Mouse (Mus musculus): ENCODE results near the gene Wars. TPM values are rescaled to one million over a fixed set of nuclear protein-coding genes. Genes with fewer than 3 reads are reported as not detected.

The Wars gene
- 54.6 and 64.0 TPM in 2 replicates for total RNA-seq (2021)
- long read RNA-seq, transcript Wars-201 (10 exons, 2,831 nt), result major isoform, 81 of 110 reads
- long read RNA-seq, partial matches to known transcripts, result 6 of 110 reads
- long read RNA-seq, other reads (novel, unspliced or antisense), result 22 of 110 reads

GRCm38 (mm10) chr12:108893715-108894431 lies at the start of gene Wars:
Wars (minus strand) TSS chr12:108894174.
- DNase-seq, result peak; percentile 94

- DNase-seq, result no peak
These were observed 48.4 kb upstream of the Wars start for GRCm38 (mm10) chr12:108942203-108942923.

- no peak for DNase-seq
These were observed 47.3 kb upstream of the Wars start for GRCm38 (mm10) chr12:108941282-108941681.

- no peak for DNase-seq
These were observed 46.3 kb upstream of the Wars start for GRCm38 (mm10) chr12:108940255-108940654.

- DNase-seq, result no peak
These were observed 45.3 kb upstream of the Wars start for GRCm38 (mm10) chr12:108939317-108939716.

- no peak for DNase-seq
These were observed 44.9 kb upstream of the Wars start for GRCm38 (mm10) chr12:108938844-108939243.

- DNase-seq, result no peak
These were observed 43.5 kb upstream of the Wars start for GRCm38 (mm10) chr12:108937506-108937905.

- no peak for DNase-seq
These were observed 42.9 kb upstream of the Wars start for GRCm38 (mm10) chr12:108936834-108937233.

GRCm38 (mm10) chr12:108934231-108934630 lies 40.3 kb upstream of the Wars start:
- no peak for DNase-seq

GRCm38 (mm10) chr12:108932113-108932512 lies 38.1 kb upstream of the Wars start:
- DNase-seq, result no peak

GRCm38 (mm10) chr12:108931341-108932053 lies 37.5 kb upstream of the Wars start:
- DNase-seq, result no peak

GRCm38 (mm10) chr12:108929475-108929874 lies 35.5 kb upstream of the Wars start:
- DNase-seq, result no peak

- no peak for DNase-seq
These were observed 34.3 kb upstream of the Wars start for GRCm38 (mm10) chr12:108928249-108928648.

GRCm38 (mm10) chr12:108926606-108927111 lies 32.7 kb upstream of the Wars start:
- no peak for DNase-seq

- no peak for DNase-seq
These were observed 24.8 kb upstream of the Wars start for GRCm38 (mm10) chr12:108918753-108919152.

- DNase-seq, result no peak
These were observed 23.5 kb upstream of the Wars start for GRCm38 (mm10) chr12:108917509-108917908.

- no peak for DNase-seq
These were observed 22.6 kb upstream of the Wars start for GRCm38 (mm10) chr12:108916447-108917042.

GRCm38 (mm10) chr12:108915893-108916292 lies 21.9 kb upstream of the Wars start:
- DNase-seq, result no peak

- no peak for DNase-seq
These were observed 20.9 kb upstream of the Wars start for GRCm38 (mm10) chr12:108914709-108915340.

- no peak for DNase-seq
These were observed 20.2 kb upstream of the Wars start for GRCm38 (mm10) chr12:108914198-108914597.

GRCm38 (mm10) chr12:108912442-108912841 lies 18.5 kb upstream of the Wars start:
- no peak for DNase-seq
